Mouse (Mus musculus): ENCODE data around the gene Spdye4c. TPM values are rescaled to one million over a fixed set of nuclear protein-coding genes. Genes with fewer than 3 reads are reported as not detected.

Spdye4c gene
- total RNA-seq (2021), result not detected
- long read RNA-seq, experiment 1, result 0 reads
- long read RNA-seq, experiment 2, result 0 reads

- DNase-seq (ENCODE audit: low spot score in 2 of 2), result no peak
Measured at GRCm38 (mm10) chr2:128590909-128591308, at the start of gene Spdye4c. Spdye4c (plus strand) TSS chr2:128591209.

DNA sequence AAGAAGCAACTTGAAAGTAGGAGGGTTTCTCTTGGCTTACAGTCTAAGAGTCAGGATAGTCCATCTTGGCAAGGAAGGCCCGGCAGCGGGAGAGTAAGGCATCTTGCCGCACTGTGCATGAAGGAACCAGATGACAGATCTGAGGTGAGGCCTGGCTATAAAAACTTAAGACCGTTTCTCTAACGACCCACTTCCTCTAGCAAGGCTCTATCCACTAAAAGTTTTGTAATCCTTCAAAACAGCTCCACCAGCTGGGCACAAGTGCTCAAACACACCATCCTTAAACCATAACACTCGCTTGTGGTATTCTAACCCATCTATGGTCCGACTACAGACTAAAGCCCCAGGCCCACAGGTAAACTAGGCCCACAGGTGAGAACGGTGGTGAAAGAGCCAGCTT lies 47.5 kb upstream of the Spdye4c start:
- DNase-seq (ENCODE audit: low spot score in 2 of 2), result no peak

DNA sequence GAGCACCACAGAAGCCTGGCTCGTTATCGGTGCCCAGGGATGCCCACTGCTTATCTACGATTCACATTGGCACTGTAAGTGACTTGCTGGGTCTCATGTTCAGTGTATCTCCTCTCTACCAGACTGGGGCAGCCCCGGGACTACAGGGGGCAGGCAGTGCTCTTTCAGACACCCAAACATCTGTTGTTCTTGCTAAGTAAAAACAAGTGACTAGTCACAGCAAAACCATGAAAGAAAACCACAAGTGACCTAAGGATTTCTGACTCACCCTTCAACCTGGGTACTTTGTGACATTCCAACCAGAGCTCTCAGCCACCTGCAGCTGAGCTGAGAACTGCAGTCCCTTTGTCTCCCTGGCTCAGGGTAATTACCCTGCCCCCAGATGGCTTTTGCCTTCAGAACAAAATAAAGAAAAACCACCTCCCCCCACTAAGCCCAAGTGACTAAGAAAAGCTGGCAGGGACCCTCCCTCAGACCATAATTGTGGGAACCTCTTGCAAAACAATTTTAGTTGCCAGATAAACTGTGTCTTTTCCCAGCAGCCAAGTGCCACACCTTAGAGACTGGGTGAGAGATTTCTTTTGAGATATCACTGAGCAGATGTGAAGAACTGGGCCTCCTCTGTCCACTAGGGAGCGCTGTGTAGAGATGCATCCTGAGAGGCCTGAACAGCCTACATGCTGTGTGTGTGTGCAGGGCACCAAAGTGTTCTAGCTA lies 46.4 kb upstream of the Spdye4c start:
- DNase-seq (ENCODE audit: low spot score in 2 of 2), result no peak

DNA sequence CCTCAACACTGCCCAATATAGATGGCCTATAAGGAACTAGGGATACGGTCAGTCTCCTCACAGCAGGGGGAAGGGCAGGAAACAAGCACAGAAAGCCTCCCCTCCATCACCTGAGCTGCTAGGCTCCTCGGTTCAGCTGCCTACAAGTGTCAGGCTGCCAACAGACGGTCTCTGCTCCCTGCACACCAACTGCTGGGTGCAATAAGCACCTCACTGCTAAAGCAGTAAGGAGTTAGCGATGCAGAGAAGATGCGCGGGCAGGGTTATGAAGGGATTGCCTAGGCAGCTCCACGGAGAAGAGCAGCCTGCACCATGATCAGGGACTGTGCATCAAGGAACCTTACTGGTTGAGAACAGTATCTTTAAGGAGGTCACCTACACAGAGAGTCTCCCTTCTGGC lies 45.6 kb upstream of the Spdye4c start:
- DNase-seq (ENCODE audit: low spot score in 2 of 2), result no peak

DNA sequence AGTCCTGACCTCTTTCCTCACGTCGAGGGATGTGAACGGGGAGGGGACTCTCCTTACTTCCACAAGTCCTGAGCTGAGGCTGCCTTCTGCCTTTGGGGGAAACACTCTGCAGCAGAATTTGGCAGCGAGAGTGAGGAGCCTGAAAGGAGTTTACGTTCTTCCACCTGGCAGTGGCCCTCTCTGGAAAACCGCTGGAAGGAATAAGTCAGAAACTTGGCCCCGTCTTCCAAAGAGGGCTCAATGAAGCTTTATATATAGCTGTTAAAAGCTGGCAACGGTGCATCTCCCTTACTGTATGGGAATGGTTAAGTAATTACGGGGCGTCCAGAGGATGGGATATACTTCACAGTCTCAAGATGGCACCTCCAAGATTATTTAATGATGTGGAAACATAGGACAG lies 43.9 kb upstream of the Spdye4c start:
- no peak for DNase-seq (ENCODE audit: low spot score in 2 of 2)

GRCm38 (mm10) chr2:128548262-128548661 lies 42.7 kb upstream of the Spdye4c start:
- DNase-seq (ENCODE audit: low spot score in 2 of 2), result no peak

DNA sequence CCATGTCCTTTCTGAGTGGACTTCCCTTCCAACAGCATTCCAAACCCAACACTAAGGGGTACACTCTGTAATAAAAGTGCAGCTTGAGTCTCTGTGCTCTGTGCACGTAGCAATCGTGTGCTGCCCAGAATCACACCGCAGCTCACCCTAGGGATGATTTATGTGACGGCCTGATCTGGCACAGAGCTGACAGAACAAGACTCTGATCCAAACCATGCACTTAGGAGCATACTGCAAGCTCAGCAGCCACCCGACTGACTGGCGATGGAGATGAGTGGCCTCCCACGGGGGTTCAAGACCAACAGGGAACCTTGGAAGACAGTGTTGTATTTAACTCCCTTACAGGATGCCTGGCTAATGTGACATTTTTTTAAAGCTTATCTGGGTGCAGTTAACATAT lies 41.4 kb upstream of the Spdye4c start:
- DNase-seq (ENCODE audit: low spot score in 2 of 2), result no peak

DNA sequence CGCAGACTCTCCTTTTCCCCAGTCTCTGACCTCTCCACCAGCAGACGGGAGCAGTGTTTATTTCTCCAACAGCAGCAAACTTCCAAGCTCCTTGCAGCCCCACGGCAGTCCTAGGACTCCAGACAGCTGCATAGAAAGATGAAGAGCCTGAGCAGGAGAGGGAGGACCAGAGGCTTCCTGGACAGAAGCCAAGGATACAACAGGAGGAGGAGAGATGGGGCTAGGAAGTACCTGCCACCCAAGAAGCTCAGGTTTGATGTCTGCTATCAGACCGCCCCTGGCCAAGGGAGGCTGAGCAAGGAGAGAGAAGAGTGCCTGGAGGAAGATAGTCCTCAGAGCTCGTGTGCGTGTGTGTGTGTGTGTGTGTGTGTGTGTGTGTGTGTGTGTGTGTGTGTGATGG lies 41.0 kb upstream of the Spdye4c start:
- no peak for DNase-seq (ENCODE audit: low spot score in 2 of 2)

- no peak for DNase-seq (ENCODE audit: low spot score in 2 of 2)
Measured at GRCm38 (mm10) chr2:128552080-128552791, 38.8 kb upstream of the Spdye4c start.

- DNase-seq (ENCODE audit: low spot score in 2 of 2), result no peak
Measured at GRCm38 (mm10) chr2:128552798-128553720, 38.0 kb upstream of the Spdye4c start.

GRCm38 (mm10) chr2:128555082-128555481 lies 35.9 kb upstream of the Spdye4c start:
- DNase-seq (ENCODE audit: low spot score in 2 of 2), result no peak

- DNase-seq (ENCODE audit: low spot score in 2 of 2), result no peak
Measured at GRCm38 (mm10) chr2:128564195-128564594, 26.8 kb upstream of the Spdye4c start.

DNA sequence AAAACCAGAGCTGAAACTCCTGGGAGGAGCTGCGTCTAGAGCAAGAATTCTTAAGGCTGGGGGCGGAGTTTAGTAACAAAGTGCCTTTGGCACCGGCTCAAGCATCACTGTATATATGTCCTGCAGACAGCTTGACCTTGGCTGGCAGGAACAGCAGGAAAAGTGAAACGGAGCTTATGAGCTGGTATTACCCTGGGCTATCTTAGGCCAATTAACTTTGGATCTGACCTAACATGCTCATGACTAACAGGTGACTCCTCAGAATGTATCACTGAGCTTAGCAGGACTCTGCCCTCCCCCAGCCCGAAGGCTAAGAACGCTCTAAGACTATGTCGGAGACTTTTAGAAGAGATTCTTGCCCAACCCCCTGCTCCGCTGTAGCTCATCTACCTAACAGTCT lies 25.1 kb upstream of the Spdye4c start:
- no peak for DNase-seq (ENCODE audit: low spot score in 2 of 2)

- peak; percentile 5 to 13 for DNase-seq (ENCODE audit: low spot score in 2 of 2)
Measured at GRCm38 (mm10) chr2:128566304-128567147, 24.5 kb upstream of the Spdye4c start.

GRCm38 (mm10) chr2:128568018-128568417 lies 23.0 kb upstream of the Spdye4c start:
- no peak for DNase-seq (ENCODE audit: low spot score in 2 of 2)

- DNase-seq (ENCODE audit: low spot score in 2 of 2), result no peak
Measured at GRCm38 (mm10) chr2:128568490-128568889, 22.5 kb upstream of the Spdye4c start.

DNA sequence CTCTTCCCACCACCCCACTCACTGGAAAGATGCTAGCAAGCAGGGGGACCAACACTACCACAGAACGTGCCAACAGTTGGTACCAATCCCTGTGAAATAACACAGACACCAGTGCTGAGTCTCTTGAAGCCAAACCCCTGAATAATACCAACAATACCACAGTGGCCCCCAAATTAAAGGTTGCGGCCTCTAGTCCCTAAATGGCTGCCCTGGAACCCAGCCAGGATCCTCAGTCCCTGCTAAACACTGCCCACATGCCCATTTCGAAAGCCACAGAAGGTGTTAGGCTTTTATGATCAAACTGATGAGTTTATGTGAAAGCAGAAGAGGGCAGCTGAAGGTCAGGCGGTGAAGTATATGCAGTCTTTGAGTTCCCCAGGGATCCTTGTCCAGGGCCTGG lies 20.0 kb upstream of the Spdye4c start:
- DNase-seq (ENCODE audit: low spot score in 2 of 2), result no peak

- DNase-seq (ENCODE audit: low spot score in 2 of 2), result peak; percentile 86 to 89
Measured at GRCm38 (mm10) chr2:128572726-128573624, 18.0 kb upstream of the Spdye4c start.

DNA sequence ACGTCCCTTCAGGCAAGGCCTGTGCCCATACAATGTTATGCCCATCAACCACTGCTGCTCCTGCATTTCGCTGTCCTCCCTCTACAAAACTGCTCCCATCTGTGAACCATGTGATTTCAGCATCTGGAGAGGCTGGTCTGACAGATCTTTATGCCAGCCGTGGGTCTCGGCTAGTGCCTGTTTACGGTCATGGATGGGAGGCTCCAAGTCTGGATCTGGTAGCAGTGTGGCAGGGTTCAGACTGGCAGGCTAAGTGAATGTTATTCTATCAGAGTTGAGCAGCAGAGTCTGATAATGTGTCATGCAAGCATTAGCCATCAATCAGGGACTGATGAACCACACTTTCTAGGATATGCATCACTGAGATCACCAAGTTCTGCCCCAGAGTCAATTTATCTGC lies 8.1 kb upstream of the Spdye4c start:
- no peak for DNase-seq (ENCODE audit: low spot score in 2 of 2)

GRCm38 (mm10) chr2:128592301-128592700 lies 1.3 kb downstream of the Spdye4c start:
- DNase-seq (ENCODE audit: low spot score in 2 of 2), result no peak

Measured in left cerebral cortex, adult 18-20 months (tissue).